Mouse (Mus musculus) heart, postnatal 25 days (tissue): Measurements from ENCODE around the gene Mrm2. TPM values are rescaled to one million over a fixed set of nuclear protein-coding genes. Genes with fewer than 3 reads are reported as not detected.
A peak's percentile ranks its signal among the peaks of the same experiment; 100 is the strongest.

Experiments used
- DNase-seq: peaks from one replicate; pipeline ENCODE4 v3.0.0; 2022; ENCODE audit warnings: low spot score
- intact Hi-C: fragments of 180-260 bp; cut with DNase I; formaldehyde crosslinking; loops from one replicate; pipeline ENCODE4 v1.15.1; 2025
- total RNA-seq, 2 experiments: library from RNA; stranded (reverse); gene quantifications; 2 replicates each; pipeline ENCODE4 v1.2.3; 2021

Gene Mrm2
- total RNA-seq, 2 experiments from 2014 or later: 11.0 to 12.8 TPM

GRCm38 (mm10) chr5:140349882-140350281 is 18.2 kb upstream of the Mrm2 start:
- intact Hi-C loops: loop anchor here (10.0 kb wide), 1 partner anchor 185 kb away; no protein-coding TSS in a partner anchor
- no peak for DNase-seq

GRCm38 (mm10) chr5:140346050-140346449 is 14.4 kb upstream of the Mrm2 start:
- intact Hi-C loops: no loop called here

GRCm38 (mm10) chr5:140345244-140345643 is 13.5 kb upstream of the Mrm2 start:
- no peak for DNase-seq
- intact Hi-C loops: no loop called here

More at GRCm38 (mm10) chr5:140346050-140346449, 14.4 kb upstream of the Mrm2 start:
- no peak for DNase-seq

GRCm38 (mm10) chr5:140342880-140343279 is 11.2 kb upstream of the Mrm2 start:
- no peak for DNase-seq
- intact Hi-C loops: no loop called here

GRCm38 (mm10) chr5:140339836-140340235 is 8.1 kb upstream of the Mrm2 start:
- no peak for DNase-seq
- intact Hi-C loops: loop anchor here (5.0 kb wide), 1 partner anchor 52 kb away; no protein-coding TSS in a partner anchor

- DNase-seq: no peak
- intact Hi-C loops: loop anchor here (5.0 kb wide), 1 partner anchor 54 kb away; no protein-coding TSS in a partner anchor
Measured at GRCm38 (mm10) chr5:140338779-140339178, 7.1 kb upstream of the Mrm2 start.

- intact Hi-C loops: loop anchor here (5.0 kb wide), 1 partner anchor 56 kb away; no protein-coding TSS in a partner anchor
- DNase-seq: no peak
Measured at GRCm38 (mm10) chr5:140336680-140337079, 5.0 kb upstream of the Mrm2 start.

GRCm38 (mm10) chr5:140333631-140334030 is 1.9 kb upstream of the Mrm2 start:
- no peak for DNase-seq
- intact Hi-C loops: loop anchor here (2.0 to 5.0 kb wide), 2 partner anchors 79 to 495 kb away; no protein-coding TSS in a partner anchor

- DNase-seq: no peak
- intact Hi-C loops: loop anchor here (5.0 kb wide), 1 partner anchor 80 kb away; no protein-coding TSS in a partner anchor
Measured at GRCm38 (mm10) chr5:140332519-140332918, 821 bp upstream of the Mrm2 start.

GRCm38 (mm10) chr5:140324058-140324457 is 7.6 kb downstream of the Mrm2 start:
- DNase-seq: no peak
- intact Hi-C loops: no loop called here

- intact Hi-C loops: no loop called here
Measured at GRCm38 (mm10) chr5:140321756-140322575, 9.7 kb downstream of the Mrm2 start.

GRCm38 (mm10) chr5:140321042-140321755 is 10.5 kb downstream of the Mrm2 start, which contains the start of the genes Mad1l1 and Nudt1:
TSS of gene Mad1l1 (minus strand) at chr5:140321552.
TSS of gene Nudt1 (plus strand) at chr5:140321656.
- intact Hi-C loops: no loop called here

More at GRCm38 (mm10) chr5:140321756-140322575, 9.7 kb downstream of the Mrm2 start:
- no peak for DNase-seq

GRCm38 (mm10) chr5:140316716-140317115 is 15.0 kb downstream of the Mrm2 start:
- intact Hi-C loops: no loop called here
- no peak for DNase-seq

More at GRCm38 (mm10) chr5:140321042-140321755, 10.5 kb downstream of the Mrm2 start, which contains the start of the genes Mad1l1 and Nudt1:
- DNase-seq: peak; percentile 91

GRCm38 (mm10) chr5:140307602-140308001 is 24.1 kb downstream of the Mrm2 start:
- DNase-seq: no peak

GRCm38 (mm10) chr5:140306016-140306415 is 25.7 kb downstream of the Mrm2 start:
- DNase-seq: peak; percentile 10
- intact Hi-C loops: no loop called here

More at GRCm38 (mm10) chr5:140307602-140308001, 24.1 kb downstream of the Mrm2 start:
- intact Hi-C loops: no loop called here

GRCm38 (mm10) chr5:140298291-140298690 is 33.4 kb downstream of the Mrm2 start:
- DNase-seq: no peak
- intact Hi-C loops: no loop called here

- intact Hi-C loops: loop anchor here (1.0 to 5.0 kb wide), 3 partner anchors 95 to 454 kb away; partner anchors contain the start of gene Elfn1
- no peak for DNase-seq
Measured at GRCm38 (mm10) chr5:140292152-140292551, 39.5 kb downstream of the Mrm2 start.

GRCm38 (mm10) chr5:140289161-140289560 is 42.5 kb downstream of the Mrm2 start:
- no peak for DNase-seq

GRCm38 (mm10) chr5:140288287-140288686 is 43.4 kb downstream of the Mrm2 start:
- intact Hi-C loops: no loop called here
- DNase-seq: no peak

More at GRCm38 (mm10) chr5:140289161-140289560, 42.5 kb downstream of the Mrm2 start:
- intact Hi-C loops: no loop called here

- no peak for DNase-seq
- intact Hi-C loops: no loop called here
Measured at GRCm38 (mm10) chr5:140284761-140285160, 46.9 kb downstream of the Mrm2 start.
